Mouse (Mus musculus): ENCODE measurements around the gene Crybb2. TPM values are rescaled to one million over a fixed set of nuclear protein-coding genes. Genes with fewer than 3 reads are reported as not detected.

Gene Crybb2
- total and polyA plus RNA-seq, 3 experiments, result not detected

- H3K4me1 ChIP-seq (ENCODE audit: control insufficient read depth, insufficient read depth, low read length), result no peaks in the 10 kb centered on the region; the same call in 1 of the 2 replicates
- H3K36me3 ChIP-seq (ENCODE audit: control insufficient read depth, insufficient read depth, low read length), result no peaks in the 10 kb centered on the region
- H3K27ac ChIP-seq, result peak overlapping the region; percentile 57
- H3K4me3 ChIP-seq, result no peak overlapping the region
- H3K27me3 ChIP-seq (ENCODE audit: control insufficient read depth, insufficient read depth, low read length), result no peaks in the 10 kb centered on the region
- 25% methylated on average over 18 of the region's 18 CpGs for WGBS
- peak; percentile 49 to 59 for DNase-seq
- no peaks in the 10 kb centered on the region for H3K79me2 ChIP-seq (replicated peaks; ENCODE audit: control insufficient read depth, insufficient read depth, low read length)
- TF ChIP-seq POLR2A (IDR thresholded peaks at IDR 0.05; ENCODE audit: insufficient read depth, low read depth, low read length) (no peak), CTCF (IDR thresholded peaks at IDR 0.05) (no peak), EP300 (IDR thresholded peaks at IDR 0.05; ENCODE audit: insufficient read depth, low read depth, low read length) (no peak)
- intact Hi-C loops (cut with DNase I), result no loop called here
- H3K9ac ChIP-seq (ENCODE audit: low read depth, low read length), result no peak overlapping the region
Observed at GRCm38 (mm10) chr5:113024154-113024764, 45.7 kb downstream of the Crybb2 start.

GRCm38 (mm10) chr5:113018190-113018589 is 51.7 kb downstream of the Crybb2 start:
- no peaks in the 10 kb centered on the region for H3K27me3 ChIP-seq (ENCODE audit: control insufficient read depth, insufficient read depth, low read length)
- H3K9ac ChIP-seq (ENCODE audit: low read depth, low read length), result no peak overlapping the region
- DNase-seq, result no peak
- TF ChIP-seq POLR2A (IDR thresholded peaks at IDR 0.05; ENCODE audit: insufficient read depth, low read depth, low read length), result no peak
- no peak for TF ChIP-seq EP300 (IDR thresholded peaks at IDR 0.05; ENCODE audit: insufficient read depth, low read depth, low read length)
- TF ChIP-seq CTCF (IDR thresholded peaks at IDR 0.05), result no peak
- no peak overlapping the region for H3K4me3 ChIP-seq
- no peak overlapping the region for H3K27ac ChIP-seq
- intact Hi-C loops (cut with DNase I), result no loop called here
- no peaks in the 10 kb centered on the region for H3K36me3 ChIP-seq (ENCODE audit: control insufficient read depth, insufficient read depth, low read length)
- peaks cover 3% of the 10 kb centered on the region for H3K4me1 ChIP-seq (ENCODE audit: control insufficient read depth, insufficient read depth, low read length)
- no peaks in the 10 kb centered on the region for H3K79me2 ChIP-seq (replicated peaks; ENCODE audit: control insufficient read depth, insufficient read depth, low read length)
- 42% methylated on average over 8 of the region's 8 CpGs for WGBS

GRCm38 (mm10) chr5:113017004-113017403 is 52.9 kb downstream of the Crybb2 start:
- no peak for DNase-seq
- H3K36me3 ChIP-seq (ENCODE audit: control insufficient read depth, insufficient read depth, low read length), result no peaks in the 10 kb centered on the region
- H3K79me2 ChIP-seq (replicated peaks; ENCODE audit: control insufficient read depth, insufficient read depth, low read length), result no peaks in the 10 kb centered on the region
- H3K27me3 ChIP-seq (ENCODE audit: control insufficient read depth, insufficient read depth, low read length), result no peaks in the 10 kb centered on the region
- no peak overlapping the region for H3K27ac ChIP-seq
- H3K4me3 ChIP-seq, result no peak overlapping the region
- intact Hi-C loops (cut with DNase I), result no loop called here
- no peak overlapping the region for H3K9ac ChIP-seq (ENCODE audit: low read depth, low read length)
- 86% methylated on average over 1 of the region's 1 CpGs for WGBS
- TF ChIP-seq POLR2A (IDR thresholded peaks at IDR 0.05; ENCODE audit: insufficient read depth, low read depth, low read length) (no peak), EP300 (IDR thresholded peaks at IDR 0.05; ENCODE audit: insufficient read depth, low read depth, low read length) (no peak), CTCF (IDR thresholded peaks at IDR 0.05) (no peak)
- peaks cover 3% of the 10 kb centered on the region for H3K4me1 ChIP-seq (ENCODE audit: control insufficient read depth, insufficient read depth, low read length)

- Histone ChIP-seq H3K4me1 (ENCODE audit: control insufficient read depth, insufficient read depth, low read length) (peaks cover 3% of the 10 kb centered on the region), H3K9ac (ENCODE audit: low read depth, low read length) (peak within 1 kb of the TSS; percentile 71), H3K79me2 (replicated peaks; ENCODE audit: control insufficient read depth, insufficient read depth, low read length) (no peaks in the 10 kb centered on the region), H3K4me3 (peak within 1 kb of the TSS; percentile 50), H3K36me3 (ENCODE audit: control insufficient read depth, insufficient read depth, low read length) (no peaks in the 10 kb centered on the region), H3K27me3 (ENCODE audit: control insufficient read depth, insufficient read depth, low read length) (no peaks in the 10 kb centered on the region), H3K27ac (peak within 1 kb of the TSS; percentile 53)
- 2% methylated on average over 52 of the region's 52 CpGs for WGBS
- DNase-seq, result peak; percentile 70 to 73
- intact Hi-C loops (cut with DNase I), result loop anchor here (2.0 kb wide), 1 partner anchor 143 kb away; no protein-coding TSS in a partner anchor
- no peak for TF ChIP-seq CTCF (IDR thresholded peaks at IDR 0.05)
- peak; percentile 49; the same call in 1 of the 2 replicates for TF ChIP-seq POLR2A (IDR thresholded peaks at IDR 0.05; ENCODE audit: insufficient read depth, low read depth, low read length)
Observed at GRCm38 (mm10) chr5:113015236-113016061, 54.5 kb downstream of the Crybb2 start, which contains the start of gene Grk3. Gene Grk3 (minus strand): TSS chr5:113015791.

- Histone ChIP-seq H3K27ac (no peak overlapping the region; the same call in 1 of the 2 replicates), H3K27me3 (ENCODE audit: control insufficient read depth, insufficient read depth, low read length) (no peaks in the 10 kb centered on the region), H3K9ac (ENCODE audit: low read depth, low read length) (peak overlapping the region; percentile 71), H3K4me3 (peak overlapping the region; percentile 50; the same call in 1 of the 2 replicates), H3K79me2 (replicated peaks; ENCODE audit: control insufficient read depth, insufficient read depth, low read length) (no peaks in the 10 kb centered on the region), H3K36me3 (ENCODE audit: control insufficient read depth, insufficient read depth, low read length) (no peaks in the 10 kb centered on the region), H3K4me1 (ENCODE audit: control insufficient read depth, insufficient read depth, low read length) (peaks cover 3% of the 10 kb centered on the region)
- intact Hi-C loops (cut with DNase I), result loop anchor here (2.0 to 5.0 kb wide), 2 partner anchors 78 to 142 kb away; no protein-coding TSS in a partner anchor
- WGBS, result 4% methylated on average over 13 of the region's 14 CpGs
- TF ChIP-seq POLR2A (IDR thresholded peaks at IDR 0.05; ENCODE audit: insufficient read depth, low read depth, low read length), result no peak
- no peak for TF ChIP-seq CTCF (IDR thresholded peaks at IDR 0.05)
- no peak for TF ChIP-seq EP300 (IDR thresholded peaks at IDR 0.05; ENCODE audit: insufficient read depth, low read depth, low read length)
- peak; percentile 36 for DNase-seq
Observed at GRCm38 (mm10) chr5:113014808-113015235, 55.1 kb downstream of the Crybb2 start.

All from heart, adult 2 months (tissue).